Mouse (Mus musculus) heart, postnatal 14 days (tissue): ENCODE results near the gene Hils1. TPM values are rescaled to one million over a fixed set of nuclear protein-coding genes. Genes with fewer than 3 reads are reported as not detected.

Source experiments
- DNase-seq, 2 experiments: peaks; one replicate each; pipeline ENCODE4 v3.0.0; 2021 to 2022
- intact Hi-C: fragments of 180-260 bp; cut with DNase I; formaldehyde crosslinking; loops from one replicate; pipeline ENCODE4 v1.15.1; 2025
- long read RNA-seq, 2 experiments: library from polyadenylated mRNA; stranded (forward); transcript quantifications; one replicate each; pipeline ENCODE4 v2.0.0; 2021
- total RNA-seq, 2 experiments: library from RNA; stranded (reverse); gene quantifications; 2 replicates each; pipeline ENCODE4 v1.2.3; 2021

Gene Hils1
- total RNA-seq: not detected
- long read RNA-seq, experiment 1: 0 reads
- long read RNA-seq, experiment 2: 0 reads

- no peak for DNase-seq
- intact Hi-C loops: no loop called here
Measured at GRCm38 (mm10) chr11:94967419-94967818, at the start of gene Hils1. Hils1 (plus strand) TSS chr11:94967593.

GRCm38 (mm10) chr11:94917717-94918116 lies 49.7 kb upstream of the Hils1 start:
- intact Hi-C loops: no loop called here
- DNase-seq: peak in 1 of 2 experiments; percentile 9

- no peak for DNase-seq
- intact Hi-C loops: no loop called here
Measured at GRCm38 (mm10) chr11:94920996-94921401, 46.4 kb upstream of the Hils1 start.

- no peak for DNase-seq
- intact Hi-C loops: no loop called here
Measured at GRCm38 (mm10) chr11:94924977-94925376, 42.4 kb upstream of the Hils1 start.

- intact Hi-C loops: no loop called here
- peak; percentile 43 to 52 for DNase-seq
Measured at GRCm38 (mm10) chr11:94926431-94926830, 41.0 kb upstream of the Hils1 start.

- DNase-seq: peak in 1 of 2 experiments; percentile 50
- intact Hi-C loops: no loop called here
Measured at GRCm38 (mm10) chr11:94927771-94928291, 39.6 kb upstream of the Hils1 start.

GRCm38 (mm10) chr11:94928820-94929219 lies 38.6 kb upstream of the Hils1 start:
- DNase-seq: peak; percentile 90 to 93
- intact Hi-C loops: no loop called here

GRCm38 (mm10) chr11:94929599-94929998 lies 37.8 kb upstream of the Hils1 start:
- DNase-seq: peak in 1 of 2 experiments; percentile 39

GRCm38 (mm10) chr11:94930151-94930550 lies 37.2 kb upstream of the Hils1 start:
- DNase-seq: peak in 1 of 2 experiments; percentile 19

More at GRCm38 (mm10) chr11:94929599-94929998, 37.8 kb upstream of the Hils1 start:
- intact Hi-C loops: no loop called here

GRCm38 (mm10) chr11:94933584-94933983 lies 33.8 kb upstream of the Hils1 start:
- intact Hi-C loops: no loop called here
- DNase-seq: peak; percentile 50 to 65

More at GRCm38 (mm10) chr11:94930151-94930550, 37.2 kb upstream of the Hils1 start:
- intact Hi-C loops: no loop called here

- DNase-seq: peak in 1 of 2 experiments; percentile 28
- intact Hi-C loops: no loop called here
Measured at GRCm38 (mm10) chr11:94934526-94934925, 32.9 kb upstream of the Hils1 start.

- DNase-seq: peak; percentile 83 to 84
- intact Hi-C loops: loop anchor here (5.0 kb wide), 3 partner anchors 106 to 204 kb away; partner anchors contain the start of gene Pdk2
Measured at GRCm38 (mm10) chr11:94936045-94936444, 31.3 kb upstream of the Hils1 start, which contains the start of gene Col1a1. Col1a1 (plus strand) TSS chr11:94936224.

GRCm38 (mm10) chr11:94936851-94937295 lies 30.5 kb upstream of the Hils1 start:
- intact Hi-C loops: loop anchor here (1.0 to 5.0 kb wide), 5 partner anchors 71 to 205 kb away; partner anchors contain the start of gene Pdk2
- peak; percentile 91 to 94 for DNase-seq

- intact Hi-C loops: loop anchor here (1.0 to 5.0 kb wide), 5 partner anchors 71 to 205 kb away; partner anchors contain the start of gene Pdk2
- DNase-seq: no peak
Measured at GRCm38 (mm10) chr11:94937335-94937781, 30.0 kb upstream of the Hils1 start.

GRCm38 (mm10) chr11:94937787-94938186 lies 29.6 kb upstream of the Hils1 start:
- intact Hi-C loops: loop anchor here (1.0 to 5.0 kb wide), 6 partner anchors 63 to 205 kb away; partner anchors contain the start of gene Pdk2
- no peak for DNase-seq

GRCm38 (mm10) chr11:94938296-94938695 lies 29.1 kb upstream of the Hils1 start:
- intact Hi-C loops: loop anchor here (2.0 to 5.0 kb wide), 4 partner anchors 63 to 206 kb away; partner anchors contain the start of gene Pdk2
- no peak for DNase-seq

GRCm38 (mm10) chr11:94939280-94939679 lies 28.1 kb upstream of the Hils1 start:
- DNase-seq: peak; percentile 84 to 89
- intact Hi-C loops: loop anchor here (1.0 to 5.0 kb wide), 5 partner anchors 31 to 207 kb away; partner anchors contain the start of gene Pdk2

- peak in 1 of 2 experiments; percentile 12 for DNase-seq
- intact Hi-C loops: no loop called here
Measured at GRCm38 (mm10) chr11:94941121-94941520, 26.3 kb upstream of the Hils1 start.

GRCm38 (mm10) chr11:94941776-94942175 lies 25.6 kb upstream of the Hils1 start:
- intact Hi-C loops: no loop called here
- DNase-seq: no peak

GRCm38 (mm10) chr11:94942282-94943023 lies 24.9 kb upstream of the Hils1 start:
- peak; percentile 57 to 71 for DNase-seq
- intact Hi-C loops: no loop called here

- no peak for DNase-seq
- intact Hi-C loops: no loop called here
Measured at GRCm38 (mm10) chr11:94943054-94943453, 24.3 kb upstream of the Hils1 start.
